Mouse (Mus musculus) heart, embryonic 12.5 days (tissue): ENCODE measurements at regions not wholly inside any gene's neighbourhood (a gene's known extent, or its start where the extent isn't known, plus 50 kb on each side); places are given as distances from the start of the nearest gene placed in this dataset.

ENCODE experiments used
- ATAC-seq: fragments of 200-750 bp; cut with Nextera tagmentation; 2 replicates; pipeline ENCODE4 v1.8.0; 2017; ENCODE audit warnings: moderate TSS enrichment, moderate library complexity; ENCODE audit not compliant: insufficient number of reproducible peaks, low FRiP score
- H3K27ac ChIP-seq: fragments of 300-500 bp; sonication (generic); 2 replicates; pipeline ENCODE4 v1.5.1; 2016; ENCODE audit warnings: mild to moderate bottlenecking, moderate library complexity; ENCODE audit not compliant: poor library complexity, severe bottlenecking
- H3K27me3 ChIP-seq: fragments of 300-500 bp; sonication (generic); replicated peaks from 2 replicates; pipeline ENCODE4 v1.6.1; 2016; ENCODE audit warnings: mild to moderate bottlenecking, moderate library complexity
- H3K36me3 ChIP-seq: fragments of 300-500 bp; sonication (generic); 2 replicates; pipeline ENCODE4 v1.6.1; 2016; ENCODE audit warnings: mild to moderate bottlenecking, moderate library complexity
- H3K4me1 ChIP-seq: fragments of 300-500 bp; sonication (generic); replicated peaks from 2 replicates; pipeline ENCODE4 v1.6.1; 2016; ENCODE audit warnings: mild to moderate bottlenecking
- H3K4me2 ChIP-seq: fragments of 300-500 bp; sonication (generic); 2 replicates; pipeline ENCODE4 v1.6.1; 2016; ENCODE audit warnings: mild to moderate bottlenecking, moderate library complexity
- H3K4me3 ChIP-seq: fragments of 300-500 bp; sonication (generic); 2 replicates; pipeline ENCODE4 v1.5.1; 2016; ENCODE audit warnings: mild to moderate bottlenecking
- H3K9ac ChIP-seq: fragments of 300-500 bp; sonication (generic); 2 replicates; pipeline ENCODE4 v1.6.1; 2016; ENCODE audit warnings: mild to moderate bottlenecking, moderate library complexity
- H3K9me3 ChIP-seq: fragments of 300-500 bp; sonication (generic); replicated peaks from 2 replicates; pipeline ENCODE4 v1.6.1; 2016; ENCODE audit warnings: mild to moderate bottlenecking, moderate library complexity
- WGBS: fragments of 180-500 bp; shearing (Covaris S2); methylation state at CpG from one replicate; pipeline ENCODE4 v1.1.7; 2016; 5-methylcytosine and 5-hydroxymethylcytosine counted together

DNA sequence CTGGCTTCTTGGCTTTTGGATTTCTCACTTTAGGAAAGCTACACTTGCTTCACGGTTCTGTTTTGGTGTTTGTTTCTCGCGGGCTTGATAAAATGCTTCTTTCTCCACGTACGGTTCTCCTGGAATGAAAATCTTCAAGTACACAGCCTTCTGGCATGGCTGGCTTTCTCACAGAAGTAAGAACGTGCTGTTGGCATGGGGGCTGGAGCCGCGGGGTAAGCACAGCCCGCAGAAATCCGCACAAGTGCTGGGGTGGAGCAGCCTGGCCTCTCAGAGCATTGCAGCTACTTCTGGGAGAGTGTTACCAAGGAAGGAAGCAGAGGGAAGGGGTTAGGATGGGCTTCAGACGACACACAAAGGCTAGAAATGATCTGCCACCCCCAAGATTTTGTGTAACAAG lies 510.2 kb downstream of the Plcl1 start:
- no peak overlapping the region for H3K4me2 ChIP-seq
- H3K36me3 ChIP-seq: no peaks in the 10 kb centered on the region
- H3K27me3 ChIP-seq: no peaks in the 10 kb centered on the region
- no peak overlapping the region for H3K4me3 ChIP-seq
- H3K27ac ChIP-seq: no peak overlapping the region
- H3K9me3 ChIP-seq: no peaks in the 10 kb centered on the region
- WGBS: 51% methylated on average over 11 of the region's 11 CpGs
- H3K4me1 ChIP-seq: no peaks in the 10 kb centered on the region
- ATAC-seq: no peak
- no peak overlapping the region for H3K9ac ChIP-seq

GRCm38 (mm10) chr1:55919516-55919915 lies 513.8 kb downstream of the Plcl1 start:
- H3K36me3 ChIP-seq: no peaks in the 10 kb centered on the region
- H3K9me3 ChIP-seq: no peaks in the 10 kb centered on the region
- H3K9ac ChIP-seq: no peak overlapping the region
- no peak overlapping the region for H3K4me3 ChIP-seq
- ATAC-seq: no peak
- no peaks in the 10 kb centered on the region for H3K27me3 ChIP-seq
- 0 out of 2 replicates have a peak, but pooled peaks cover 6% of the 10 kb centered on the region for H3K4me1 ChIP-seq
- H3K4me2 ChIP-seq: no peak overlapping the region
- H3K27ac ChIP-seq: no peak overlapping the region

GRCm38 (mm10) chr1:55946786-55947549 lies 541.2 kb downstream of the Plcl1 start:
- Histone ChIP-seq H3K27ac (no peak overlapping the region), H3K27me3 (no peaks in the 10 kb centered on the region), H3K36me3 (no peaks in the 10 kb centered on the region), H3K9me3 (no peaks in the 10 kb centered on the region), H3K9ac (no peak overlapping the region), H3K4me1 (no peaks in the 10 kb centered on the region), H3K4me3 (no peak overlapping the region), H3K4me2 (no peak overlapping the region)
- WGBS: 42% methylated on average over 3 of the region's 3 CpGs
- no peak for ATAC-seq

DNA sequence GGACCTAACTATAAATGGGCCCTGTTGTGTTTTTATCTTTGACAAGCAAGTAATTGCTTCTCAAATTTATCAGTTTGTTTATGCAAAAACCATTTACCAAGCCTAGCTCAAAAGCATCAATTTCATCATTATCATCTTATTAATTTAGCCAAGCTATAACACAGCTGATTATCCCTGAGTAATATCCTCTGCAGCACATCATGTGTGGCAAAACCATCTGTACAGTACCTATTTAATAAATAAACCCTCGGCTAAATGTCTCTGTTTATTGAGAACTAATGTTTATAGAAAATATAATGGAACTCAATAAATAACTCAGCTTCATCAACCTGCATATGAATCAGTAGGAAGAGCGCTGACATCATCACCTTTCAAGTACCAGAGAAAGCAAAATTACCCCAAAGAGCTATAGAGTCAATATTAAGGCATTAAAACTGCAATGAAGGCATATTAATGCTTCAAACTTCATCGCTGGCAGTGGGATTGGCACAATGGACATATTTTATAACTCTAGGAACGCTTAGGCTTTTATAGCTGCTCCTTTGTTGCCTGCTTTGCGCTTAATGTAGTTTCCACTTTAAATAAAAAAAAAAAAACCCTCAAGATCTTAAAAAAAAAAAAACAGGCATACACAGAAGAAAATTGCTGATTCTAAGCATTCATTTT lies 542.0 kb downstream of the Plcl1 start:
- WGBS: 82% methylated on average over 5 of the region's 5 CpGs
- Histone ChIP-seq H3K4me2 (no peak overlapping the region), H3K27ac (no peak overlapping the region), H3K4me3 (no peak overlapping the region), H3K27me3 (no peaks in the 10 kb centered on the region), H3K9ac (no peak overlapping the region), H3K4me1 (no peaks in the 10 kb centered on the region), H3K36me3 (no peaks in the 10 kb centered on the region), H3K9me3 (no peaks in the 10 kb centered on the region)
- ATAC-seq: no peak

GRCm38 (mm10) chr1:55949606-55950005 lies 543.9 kb downstream of the Plcl1 start:
- no peaks in the 10 kb centered on the region for H3K9me3 ChIP-seq
- no peak overlapping the region for H3K9ac ChIP-seq
- H3K27me3 ChIP-seq: no peaks in the 10 kb centered on the region
- no peaks in the 10 kb centered on the region for H3K36me3 ChIP-seq
- 85% methylated on average over 4 of the region's 4 CpGs for whole genome bisulfite sequencing
- H3K4me2 ChIP-seq: no peak overlapping the region
- H3K4me1 ChIP-seq: no peaks in the 10 kb centered on the region
- no peak overlapping the region for H3K4me3 ChIP-seq
- H3K27ac ChIP-seq: no peak overlapping the region
- ATAC-seq: no peak

- ATAC-seq: no peak
- no peaks in the 10 kb centered on the region for H3K36me3 ChIP-seq
- no peak overlapping the region for H3K4me3 ChIP-seq
- no peaks in the 10 kb centered on the region for H3K27me3 ChIP-seq
- H3K4me1 ChIP-seq: no peaks in the 10 kb centered on the region
- 81% methylated on average over 11 of the region's 11 CpGs for WGBS
- no peak overlapping the region for H3K9ac ChIP-seq
- no peak overlapping the region for H3K4me2 ChIP-seq
- no peak overlapping the region for H3K27ac ChIP-seq
- no peaks in the 10 kb centered on the region for H3K9me3 ChIP-seq
Observed at GRCm38 (mm10) chr1:55957804-55958445, 552.2 kb downstream of the Plcl1 start.

DNA sequence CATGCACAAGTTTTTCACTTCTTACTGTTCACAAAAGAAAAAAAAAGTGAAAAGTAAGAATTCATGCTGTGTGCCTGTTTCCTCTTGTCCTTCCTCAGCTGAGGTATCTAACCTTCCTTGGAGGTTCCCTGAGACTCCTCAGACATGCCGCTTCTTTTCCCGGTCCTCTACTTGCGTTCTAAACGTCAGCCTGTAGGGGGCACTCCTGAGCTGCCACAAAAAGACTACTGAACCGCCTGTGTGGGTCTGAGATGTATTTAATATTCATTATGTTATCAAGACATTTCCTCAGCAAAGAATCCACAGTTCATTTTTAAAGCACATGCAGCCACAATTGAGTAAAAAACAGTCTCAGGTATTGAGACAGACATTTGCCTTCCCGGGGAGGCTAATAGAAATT lies 554.6 kb downstream of the Plcl1 start:
- H3K9ac ChIP-seq: no peak overlapping the region
- no peak for ATAC-seq
- no peaks in the 10 kb centered on the region for H3K36me3 ChIP-seq
- no peaks in the 10 kb centered on the region for H3K9me3 ChIP-seq
- H3K27ac ChIP-seq: no peak overlapping the region
- WGBS: 22% methylated on average over 6 of the region's 6 CpGs
- no peak overlapping the region for H3K4me2 ChIP-seq
- H3K4me3 ChIP-seq: no peak overlapping the region
- no peaks in the 10 kb centered on the region for H3K27me3 ChIP-seq
- no peaks in the 10 kb centered on the region for H3K4me1 ChIP-seq

GRCm38 (mm10) chr1:55963867-55964266 lies 558.1 kb downstream of the Plcl1 start:
- 77% methylated on average over 5 of the region's 5 CpGs for WGBS
- no peak for ATAC-seq

DNA sequence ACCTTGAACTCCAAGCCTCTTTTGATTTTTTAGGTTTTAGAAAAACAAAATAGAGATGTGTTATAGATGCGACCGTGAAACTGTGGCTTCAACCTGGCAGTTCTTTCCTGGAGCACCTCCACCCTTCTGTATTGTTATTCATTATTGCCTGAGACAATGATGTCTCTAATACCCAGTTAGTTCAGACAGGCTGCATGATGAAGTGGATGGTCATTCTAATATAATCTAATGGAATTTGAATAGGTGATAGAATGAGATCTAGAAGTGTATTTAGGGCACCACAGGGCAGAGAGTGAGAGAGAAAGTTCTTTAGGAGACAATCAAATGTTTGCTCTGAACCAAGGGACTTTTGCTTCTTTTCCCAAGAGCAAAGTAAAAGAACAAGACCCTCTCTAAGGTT lies 560.6 kb downstream of the Plcl1 start:
- ATAC-seq: no peak
- H3K4me2 ChIP-seq: no peak overlapping the region
- no peaks in the 10 kb centered on the region for H3K36me3 ChIP-seq
- H3K27me3 ChIP-seq: no peaks in the 10 kb centered on the region
- no peaks in the 10 kb centered on the region for H3K4me1 ChIP-seq
- H3K4me3 ChIP-seq: no peak overlapping the region
- WGBS: 83% methylated on average over 2 of the region's 2 CpGs
- H3K27ac ChIP-seq: no peak overlapping the region
- H3K9ac ChIP-seq: no peak overlapping the region
- H3K9me3 ChIP-seq: no peaks in the 10 kb centered on the region

More at GRCm38 (mm10) chr1:55963867-55964266, 558.1 kb downstream of the Plcl1 start:
- Histone ChIP-seq H3K4me2 (no peak overlapping the region), H3K9me3 (no peaks in the 10 kb centered on the region), H3K36me3 (no peaks in the 10 kb centered on the region), H3K4me1 (no peaks in the 10 kb centered on the region), H3K27ac (no peak overlapping the region), H3K9ac (no peak overlapping the region), H3K4me3 (no peak overlapping the region), H3K27me3 (no peaks in the 10 kb centered on the region)

DNA sequence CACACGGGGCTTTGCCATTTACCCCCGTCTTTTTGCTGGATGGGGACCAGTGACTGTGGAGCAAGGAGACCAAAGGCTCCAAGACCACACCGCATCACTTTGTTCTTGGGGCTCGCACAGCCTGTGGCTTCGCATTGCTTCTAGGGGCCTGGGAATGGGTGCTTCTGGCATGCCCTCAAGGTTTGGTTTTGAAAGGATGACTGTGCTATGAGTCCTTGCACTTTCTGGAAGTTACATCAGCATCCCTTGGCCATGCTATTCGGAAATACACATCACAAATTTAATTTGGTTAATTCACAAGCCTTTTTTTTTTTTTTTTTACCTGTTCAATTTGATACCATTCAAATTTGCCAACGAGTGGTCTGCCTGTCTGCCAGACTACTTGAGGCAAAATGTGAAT lies 562.1 kb downstream of the Plcl1 start:
- no peaks in the 10 kb centered on the region for H3K27me3 ChIP-seq
- H3K4me3 ChIP-seq: no peak overlapping the region
- no peaks in the 10 kb centered on the region for H3K9me3 ChIP-seq
- 81% methylated on average over 7 of the region's 7 CpGs for WGBS
- no peaks in the 10 kb centered on the region for H3K36me3 ChIP-seq
- no peak overlapping the region for H3K27ac ChIP-seq
- no peak overlapping the region for H3K9ac ChIP-seq
- no peak overlapping the region for H3K4me2 ChIP-seq
- H3K4me1 ChIP-seq: no peaks in the 10 kb centered on the region
- no peak for ATAC-seq

GRCm38 (mm10) chr1:55977796-55978195 lies 572.1 kb downstream of the Plcl1 start:
- no peak for ATAC-seq
- WGBS: 79% methylated on average over 3 of the region's 3 CpGs
- Histone ChIP-seq H3K4me2 (no peak overlapping the region), H3K4me3 (no peak overlapping the region), H3K4me1 (no peaks in the 10 kb centered on the region), H3K9ac (no peak overlapping the region), H3K36me3 (no peaks in the 10 kb centered on the region), H3K27ac (no peak overlapping the region), H3K27me3 (no peaks in the 10 kb centered on the region), H3K9me3 (no peaks in the 10 kb centered on the region)
